Mouse (Mus musculus): ENCODE measurements around the gene Aplp2. TPM values are rescaled to one million over a fixed set of nuclear protein-coding genes. Genes with fewer than 3 reads are reported as not detected.

Gene Aplp2
- polyA plus RNA-seq, 1 experiment from 2014 or later: 167 TPM

- H3K36me3 ChIP-seq (ENCODE audit: control insufficient read depth, insufficient read depth, low read length): no peaks in the 10 kb centered on the region
- WGBS: 84% methylated on average over 8 of the region's 8 CpGs
- no peaks in the 10 kb centered on the region for H3K9me3 ChIP-seq (ENCODE audit: control insufficient read depth, low read length)
- no peaks in the 10 kb centered on the region for H3K4me1 ChIP-seq (ENCODE audit: control insufficient read depth, insufficient read depth, low read length)
- no peak overlapping the region for H3K4me3 ChIP-seq (ENCODE audit: low read depth, low read length)
- H3K27me3 ChIP-seq (ENCODE audit: control insufficient read depth, insufficient read depth, low read length): no peaks in the 10 kb centered on the region
- no peak overlapping the region for H3K9ac ChIP-seq (ENCODE audit: low read length)
- no peak overlapping the region for H3K27ac ChIP-seq (replicated peaks; ENCODE audit: low read depth, low read length)
- DNase-seq (ENCODE audit: low spot score) (no peak), ATAC-seq (ENCODE audit: insufficient number of reproducible peaks, low FRiP score, low TSS enrichment, low read depth) (no peak)
- H3K4me2 ChIP-seq (ENCODE audit: low read depth, severe bottlenecking): no peak overlapping the region
These were observed 36.0 kb upstream of the Aplp2 start for GRCm38 (mm10) chr9:31247447-31248220.

DNA sequence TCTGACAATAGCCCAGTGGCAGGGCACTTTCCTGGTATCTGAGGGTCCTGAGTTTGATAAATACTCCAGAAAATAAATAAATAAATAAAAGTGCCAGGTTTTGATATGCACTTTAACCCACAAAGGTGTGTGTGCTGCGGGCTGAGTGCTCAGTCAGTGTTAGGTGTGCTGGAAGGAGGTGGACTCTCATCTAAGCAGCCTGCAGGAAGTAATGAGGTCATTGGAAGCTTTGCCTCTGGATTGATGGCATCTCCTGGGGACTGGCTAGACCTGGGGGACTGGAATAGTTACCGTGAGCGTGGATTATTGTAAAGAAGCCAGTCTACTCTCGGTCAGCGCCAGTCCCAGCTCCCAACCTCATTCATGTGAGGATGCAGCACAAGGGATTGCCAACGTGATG is 34.8 kb upstream of the Aplp2 start:
- no peak for ATAC-seq (ENCODE audit: insufficient number of reproducible peaks, low FRiP score, low TSS enrichment, low read depth)
- 69% methylated on average over 6 of the region's 6 CpGs for WGBS
- no peaks in the 10 kb centered on the region for H3K4me1 ChIP-seq (ENCODE audit: control insufficient read depth, insufficient read depth, low read length)

GRCm38 (mm10) chr9:31245006-31245405 is 33.4 kb upstream of the Aplp2 start:
- ATAC-seq (ENCODE audit: insufficient number of reproducible peaks, low FRiP score, low TSS enrichment, low read depth) (no peak), DNase-seq (ENCODE audit: low spot score) (no peak)
- H3K27ac ChIP-seq (replicated peaks; ENCODE audit: low read depth, low read length): no peak overlapping the region
- no peaks in the 10 kb centered on the region for H3K36me3 ChIP-seq (ENCODE audit: control insufficient read depth, insufficient read depth, low read length)
- H3K4me2 ChIP-seq (ENCODE audit: low read depth, severe bottlenecking): no peak overlapping the region
- H3K27me3 ChIP-seq (ENCODE audit: control insufficient read depth, insufficient read depth, low read length): no peaks in the 10 kb centered on the region
- H3K4me1 ChIP-seq (ENCODE audit: control insufficient read depth, insufficient read depth, low read length): no peaks in the 10 kb centered on the region
- H3K9ac ChIP-seq (ENCODE audit: low read length): no peak overlapping the region
- H3K4me3 ChIP-seq (ENCODE audit: low read depth, low read length): no peak overlapping the region
- WGBS: 74% methylated on average over 6 of the region's 6 CpGs
- no peaks in the 10 kb centered on the region for H3K9me3 ChIP-seq (ENCODE audit: control insufficient read depth, low read length)

More for the DNA sequence above, 34.8 kb upstream of the Aplp2 start:
- Histone ChIP-seq H3K4me2 (ENCODE audit: low read depth, severe bottlenecking) (no peak overlapping the region), H3K4me3 (ENCODE audit: low read depth, low read length) (no peak overlapping the region), H3K9me3 (ENCODE audit: control insufficient read depth, low read length) (no peaks in the 10 kb centered on the region), H3K9ac (ENCODE audit: low read length) (no peak overlapping the region), H3K27ac (replicated peaks; ENCODE audit: low read depth, low read length) (no peak overlapping the region), H3K27me3 (ENCODE audit: control insufficient read depth, insufficient read depth, low read length) (no peaks in the 10 kb centered on the region), H3K36me3 (ENCODE audit: control insufficient read depth, insufficient read depth, low read length) (no peaks in the 10 kb centered on the region)
- DNase-seq (ENCODE audit: low spot score): no peak

GRCm38 (mm10) chr9:31243939-31244333 is 32.3 kb upstream of the Aplp2 start:
- ATAC-seq (ENCODE audit: insufficient number of reproducible peaks, low FRiP score, low TSS enrichment, low read depth) (no peak), DNase-seq (ENCODE audit: low spot score) (no peak)
- H3K36me3 ChIP-seq (ENCODE audit: control insufficient read depth, insufficient read depth, low read length): no peaks in the 10 kb centered on the region
- H3K9ac ChIP-seq (ENCODE audit: low read length): no peak overlapping the region
- no peaks in the 10 kb centered on the region for H3K9me3 ChIP-seq (ENCODE audit: control insufficient read depth, low read length)
- no peaks in the 10 kb centered on the region for H3K27me3 ChIP-seq (ENCODE audit: control insufficient read depth, insufficient read depth, low read length)
- no peaks in the 10 kb centered on the region for H3K4me1 ChIP-seq (ENCODE audit: control insufficient read depth, insufficient read depth, low read length)
- no peak overlapping the region for H3K27ac ChIP-seq (replicated peaks; ENCODE audit: low read depth, low read length)
- no peak overlapping the region for H3K4me2 ChIP-seq (ENCODE audit: low read depth, severe bottlenecking)
- no peak overlapping the region for H3K4me3 ChIP-seq (ENCODE audit: low read depth, low read length)
- 75% methylated on average over 5 of the region's 5 CpGs for WGBS

DNA sequence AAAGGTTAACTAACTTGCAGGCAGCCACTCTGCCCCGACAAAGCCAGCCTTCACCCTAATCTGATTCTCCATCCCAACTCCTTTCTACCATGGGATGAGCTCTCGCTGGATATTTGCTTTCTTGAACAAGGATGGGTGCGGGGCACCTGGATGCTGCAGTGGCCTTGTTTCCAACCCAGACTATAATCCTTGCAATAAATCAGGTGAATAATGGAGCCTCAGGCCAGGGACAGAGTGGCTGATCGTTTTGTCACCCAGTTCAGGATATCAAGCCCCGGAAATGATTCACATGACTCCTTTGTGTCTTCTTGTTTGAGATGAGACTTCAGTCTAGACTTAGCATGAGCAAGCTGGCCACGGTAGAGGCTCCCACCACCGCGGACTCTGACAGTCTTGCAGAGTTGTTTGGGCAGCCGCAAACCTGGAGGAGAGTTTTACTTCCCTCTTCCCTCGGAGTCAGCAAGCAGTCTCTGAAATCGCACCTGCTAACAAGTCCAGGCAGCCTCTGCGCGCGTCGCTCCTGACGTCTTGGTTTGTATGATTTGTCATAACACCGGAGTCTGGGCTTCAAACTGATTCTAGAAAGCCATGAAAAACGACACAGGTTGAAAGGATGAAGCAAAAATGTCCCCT is 31.8 kb upstream of the Aplp2 start:
- no peak overlapping the region for H3K27ac ChIP-seq (replicated peaks; ENCODE audit: low read depth, low read length)
- DNase-seq (ENCODE audit: low spot score) (no peak), ATAC-seq (ENCODE audit: insufficient number of reproducible peaks, low FRiP score, low TSS enrichment, low read depth) (no peak)

DNA sequence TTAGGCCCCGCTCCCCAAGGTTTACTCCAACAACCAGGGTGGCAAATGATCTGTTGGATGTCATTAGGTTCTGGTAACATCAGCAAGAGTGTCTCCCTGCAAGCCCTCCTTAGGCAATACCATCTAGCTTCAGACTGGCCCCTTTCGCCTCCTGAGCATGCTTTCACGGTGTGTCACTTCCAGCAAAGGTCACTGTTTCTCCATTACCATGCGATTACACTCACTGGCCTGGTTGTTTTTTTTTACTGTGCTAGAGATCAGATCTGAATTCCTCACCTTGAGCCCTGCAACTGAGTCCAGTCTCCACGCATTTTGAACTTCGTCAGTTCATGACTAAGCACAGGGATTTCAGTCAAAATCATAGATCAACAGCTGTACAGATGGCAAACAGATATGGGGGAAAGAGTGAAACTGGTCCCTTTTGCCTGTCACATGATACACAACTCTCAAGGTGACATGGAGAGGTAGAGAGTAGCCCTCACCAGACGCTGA is 29.6 kb upstream of the Aplp2 start:
- Histone ChIP-seq H3K27ac (replicated peaks; ENCODE audit: low read depth, low read length) (no peak overlapping the region), H3K4me3 (ENCODE audit: low read depth, low read length) (no peak overlapping the region), H3K27me3 (ENCODE audit: control insufficient read depth, insufficient read depth, low read length) (no peaks in the 10 kb centered on the region), H3K4me1 (ENCODE audit: control insufficient read depth, insufficient read depth, low read length) (no peaks in the 10 kb centered on the region), H3K9me3 (ENCODE audit: control insufficient read depth, low read length) (no peaks in the 10 kb centered on the region), H3K36me3 (ENCODE audit: control insufficient read depth, insufficient read depth, low read length) (no peaks in the 10 kb centered on the region), H3K9ac (ENCODE audit: low read length) (no peak overlapping the region), H3K4me2 (ENCODE audit: low read depth, severe bottlenecking) (no peak overlapping the region)
- DNase-seq (ENCODE audit: low spot score): no peak
- ATAC-seq (ENCODE audit: insufficient number of reproducible peaks, low FRiP score, low TSS enrichment, low read depth): no peak
- 87% methylated on average over 7 of the region's 7 CpGs for WGBS

More for the DNA sequence above, 31.8 kb upstream of the Aplp2 start:
- Histone ChIP-seq H3K4me1 (ENCODE audit: control insufficient read depth, insufficient read depth, low read length) (no peaks in the 10 kb centered on the region), H3K9ac (ENCODE audit: low read length) (no peak overlapping the region), H3K27me3 (ENCODE audit: control insufficient read depth, insufficient read depth, low read length) (no peaks in the 10 kb centered on the region), H3K9me3 (ENCODE audit: control insufficient read depth, low read length) (no peaks in the 10 kb centered on the region), H3K4me2 (ENCODE audit: low read depth, severe bottlenecking) (no peak overlapping the region), H3K4me3 (ENCODE audit: low read depth, low read length) (no peak overlapping the region), H3K36me3 (ENCODE audit: control insufficient read depth, insufficient read depth, low read length) (no peaks in the 10 kb centered on the region)
- WGBS: 70% methylated on average over 18 of the region's 18 CpGs

DNA sequence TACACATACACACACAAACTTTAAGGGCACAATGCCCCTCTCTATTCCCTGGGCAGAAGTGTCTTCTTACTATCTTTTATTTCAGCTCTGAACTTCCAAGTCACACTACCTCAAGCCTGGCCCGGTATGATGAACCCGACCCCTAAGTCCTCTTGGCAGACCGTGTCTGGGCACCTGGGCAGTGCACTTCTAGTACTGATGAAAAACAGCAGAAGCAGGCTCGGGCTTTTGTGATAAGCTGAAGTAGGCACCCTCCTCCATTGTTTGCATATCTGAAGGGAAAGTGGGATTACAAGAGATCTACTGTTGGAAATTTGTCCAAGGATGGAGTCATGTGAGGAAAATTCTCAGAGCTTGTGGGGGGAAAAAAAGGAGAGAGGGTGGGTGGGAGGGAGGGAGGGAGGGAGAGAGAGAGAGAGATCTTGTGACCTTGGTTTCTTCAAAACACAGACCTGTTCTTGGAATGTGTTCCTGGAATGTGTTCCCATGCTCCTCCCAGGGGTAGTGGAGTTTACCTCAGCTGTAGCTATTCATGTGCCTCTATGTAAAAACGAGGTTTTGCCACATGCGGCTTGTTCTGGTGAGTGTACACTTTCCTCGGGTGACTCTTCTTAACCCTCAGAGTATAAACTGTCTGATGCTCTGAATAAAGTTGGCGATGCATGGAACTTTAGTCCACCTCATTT is 29.1 kb upstream of the Aplp2 start:
- no peak overlapping the region for H3K4me3 ChIP-seq (ENCODE audit: low read depth, low read length)
- no peak for ATAC-seq (ENCODE audit: insufficient number of reproducible peaks, low FRiP score, low TSS enrichment, low read depth)
- H3K9ac ChIP-seq (ENCODE audit: low read length): no peak overlapping the region
- H3K9me3 ChIP-seq (ENCODE audit: control insufficient read depth, low read length): no peaks in the 10 kb centered on the region
- H3K36me3 ChIP-seq (ENCODE audit: control insufficient read depth, insufficient read depth, low read length): no peaks in the 10 kb centered on the region
- H3K4me2 ChIP-seq (ENCODE audit: low read depth, severe bottlenecking): no peak overlapping the region
- H3K27ac ChIP-seq (replicated peaks; ENCODE audit: low read depth, low read length): no peak overlapping the region
- WGBS: 92% methylated on average over 8 of the region's 8 CpGs
- DNase-seq (ENCODE audit: low spot score): no peak
- H3K27me3 ChIP-seq (ENCODE audit: control insufficient read depth, insufficient read depth, low read length): no peaks in the 10 kb centered on the region
- no peaks in the 10 kb centered on the region for H3K4me1 ChIP-seq (ENCODE audit: control insufficient read depth, insufficient read depth, low read length)

GRCm38 (mm10) chr9:31239551-31239950 is 27.9 kb upstream of the Aplp2 start:
- Histone ChIP-seq H3K4me3 (ENCODE audit: low read depth, low read length) (no peak overlapping the region), H3K36me3 (ENCODE audit: control insufficient read depth, insufficient read depth, low read length) (no peaks in the 10 kb centered on the region), H3K4me2 (ENCODE audit: low read depth, severe bottlenecking) (no peak overlapping the region), H3K4me1 (ENCODE audit: control insufficient read depth, insufficient read depth, low read length) (no peaks in the 10 kb centered on the region), H3K9ac (ENCODE audit: low read length) (no peak overlapping the region), H3K27ac (replicated peaks; ENCODE audit: low read depth, low read length) (no peak overlapping the region), H3K9me3 (ENCODE audit: control insufficient read depth, low read length) (no peaks in the 10 kb centered on the region), H3K27me3 (ENCODE audit: control insufficient read depth, insufficient read depth, low read length) (no peaks in the 10 kb centered on the region)
- WGBS: 91% methylated on average over 2 of the region's 2 CpGs
- DNase-seq (ENCODE audit: low spot score) (no peak), ATAC-seq (ENCODE audit: insufficient number of reproducible peaks, low FRiP score, low TSS enrichment, low read depth) (no peak)
